Mouse (Mus musculus): ENCODE measurements around the gene Srpk2.
A peak's percentile ranks its signal among the peaks of the same experiment; 100 is the strongest.
"Not testable (repeated sequence)": the region's sequence is repeated elsewhere in the genome, so short reads cannot be mapped to it uniquely, and the experiment has no call there.

The Srpk2 gene

DNA sequence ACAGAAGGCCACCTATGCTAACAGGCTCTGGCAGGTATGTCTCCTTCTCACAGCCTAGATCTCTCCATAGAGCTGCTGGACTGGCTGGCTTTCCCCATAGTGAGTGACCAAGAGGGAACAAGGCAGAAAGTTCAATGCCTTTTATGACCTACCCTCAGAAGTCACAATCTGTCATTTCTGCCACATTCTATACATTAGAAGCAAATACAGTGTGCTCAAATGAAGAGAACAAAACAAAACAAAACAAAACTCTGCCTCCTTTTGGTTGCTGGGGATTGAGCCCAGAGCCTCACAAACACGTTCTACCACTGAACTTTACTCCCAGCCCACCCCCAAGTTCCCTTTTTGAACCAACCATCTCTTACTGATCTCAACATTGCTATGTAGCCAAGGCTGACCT is at the start of gene Srpk2:
Gene Srpk2 (minus strand): TSS at position 101 of the 400 bp plus-strand sequence.
- DNase-seq (ENCODE audit: low spot score): no peak

DNA sequence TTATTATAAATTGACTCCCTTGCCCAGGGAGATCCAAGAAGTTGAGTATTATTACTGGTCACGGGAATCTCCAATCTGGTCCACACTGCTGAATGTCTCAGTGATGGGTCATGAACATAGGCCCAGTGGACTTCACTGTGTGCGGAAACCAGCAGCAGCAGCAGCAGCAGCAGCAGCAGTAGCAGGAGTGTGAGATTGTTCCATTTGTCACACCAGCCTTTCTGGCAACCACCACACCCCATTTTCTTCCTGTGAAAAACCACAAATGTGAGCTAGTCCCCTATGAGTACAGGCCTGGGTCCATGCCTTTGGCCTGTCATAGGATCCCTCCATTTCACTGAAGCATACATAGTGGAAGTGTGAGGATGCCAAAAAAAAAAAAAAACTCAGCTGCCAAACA is 37.5 kb upstream of the Srpk2 start:
- DNase-seq (ENCODE audit: low spot score): no peak

DNA sequence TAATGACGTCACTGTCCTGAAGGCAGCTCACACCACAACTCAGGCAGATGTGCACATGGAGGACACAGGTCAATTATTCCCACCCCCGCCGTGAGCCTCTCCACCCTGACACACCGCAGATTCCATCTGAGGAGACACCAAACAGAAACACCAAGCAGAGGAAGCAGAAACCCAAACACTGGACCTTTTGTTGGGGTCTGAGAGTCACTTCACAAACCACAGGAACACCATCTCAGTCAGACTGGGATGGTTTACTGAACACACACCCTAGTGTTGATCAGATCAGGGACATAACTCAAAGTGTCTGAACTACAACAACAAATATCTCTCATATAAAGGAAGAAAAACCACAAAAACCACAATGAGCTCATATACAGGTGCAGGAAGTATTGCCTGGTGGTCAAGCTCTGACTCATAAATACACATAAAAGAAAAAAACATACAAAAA is 34.5 kb upstream of the Srpk2 start:
- no peak for DNase-seq (ENCODE audit: low spot score)

DNA sequence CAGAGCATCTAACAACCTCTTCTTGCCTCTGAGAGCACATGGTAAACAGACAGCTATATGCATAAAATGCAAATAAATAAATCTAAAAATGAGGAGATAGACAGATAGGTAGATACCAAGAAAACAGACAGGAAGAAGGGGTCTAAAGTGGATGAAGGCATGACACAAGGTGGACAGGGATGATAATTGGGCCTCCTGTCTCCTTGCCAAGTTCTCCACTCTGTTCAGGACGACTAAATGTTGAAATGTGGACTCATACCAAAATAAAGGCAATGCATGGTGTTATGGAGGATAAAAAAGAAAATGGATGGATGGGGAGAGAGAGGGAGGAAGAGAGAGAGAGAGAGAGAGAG is 33.7 kb upstream of the Srpk2 start:
- DNase-seq (ENCODE audit: low spot score): no peak

DNA sequence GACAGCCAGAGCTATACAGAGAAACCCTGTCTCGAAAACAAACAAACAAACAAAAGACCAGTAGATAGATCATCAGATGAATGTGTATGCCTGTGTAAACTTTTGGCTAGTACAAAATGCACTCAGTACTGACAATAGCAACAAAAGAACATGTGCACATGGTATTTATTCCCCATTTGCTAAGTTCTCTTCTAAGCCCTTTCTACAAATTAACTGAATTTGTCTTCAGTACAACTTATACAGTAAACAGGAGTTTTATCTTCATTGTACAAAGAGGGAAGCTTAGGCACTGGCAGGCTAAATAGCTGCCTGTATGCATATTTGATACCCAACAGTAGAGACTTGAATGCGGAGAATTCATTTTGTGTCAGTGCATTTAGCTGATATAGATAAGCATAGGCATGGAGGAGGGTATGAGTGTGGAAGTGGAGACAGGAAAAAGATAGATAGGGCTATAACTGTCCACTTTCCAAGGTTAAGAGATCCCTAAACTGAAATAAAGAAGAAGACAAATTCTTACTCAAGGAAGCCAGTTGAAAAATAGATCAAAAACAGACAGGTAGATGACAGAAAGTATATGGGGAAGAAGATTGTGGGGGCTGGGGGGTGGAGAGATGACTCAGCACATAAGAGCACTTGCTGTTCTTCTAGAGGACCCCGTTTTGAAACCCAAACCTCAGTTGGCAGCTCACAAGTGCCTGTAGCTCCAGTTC is 33.2 kb upstream of the Srpk2 start:
- no peak for DNase-seq (ENCODE audit: low spot score)

DNA sequence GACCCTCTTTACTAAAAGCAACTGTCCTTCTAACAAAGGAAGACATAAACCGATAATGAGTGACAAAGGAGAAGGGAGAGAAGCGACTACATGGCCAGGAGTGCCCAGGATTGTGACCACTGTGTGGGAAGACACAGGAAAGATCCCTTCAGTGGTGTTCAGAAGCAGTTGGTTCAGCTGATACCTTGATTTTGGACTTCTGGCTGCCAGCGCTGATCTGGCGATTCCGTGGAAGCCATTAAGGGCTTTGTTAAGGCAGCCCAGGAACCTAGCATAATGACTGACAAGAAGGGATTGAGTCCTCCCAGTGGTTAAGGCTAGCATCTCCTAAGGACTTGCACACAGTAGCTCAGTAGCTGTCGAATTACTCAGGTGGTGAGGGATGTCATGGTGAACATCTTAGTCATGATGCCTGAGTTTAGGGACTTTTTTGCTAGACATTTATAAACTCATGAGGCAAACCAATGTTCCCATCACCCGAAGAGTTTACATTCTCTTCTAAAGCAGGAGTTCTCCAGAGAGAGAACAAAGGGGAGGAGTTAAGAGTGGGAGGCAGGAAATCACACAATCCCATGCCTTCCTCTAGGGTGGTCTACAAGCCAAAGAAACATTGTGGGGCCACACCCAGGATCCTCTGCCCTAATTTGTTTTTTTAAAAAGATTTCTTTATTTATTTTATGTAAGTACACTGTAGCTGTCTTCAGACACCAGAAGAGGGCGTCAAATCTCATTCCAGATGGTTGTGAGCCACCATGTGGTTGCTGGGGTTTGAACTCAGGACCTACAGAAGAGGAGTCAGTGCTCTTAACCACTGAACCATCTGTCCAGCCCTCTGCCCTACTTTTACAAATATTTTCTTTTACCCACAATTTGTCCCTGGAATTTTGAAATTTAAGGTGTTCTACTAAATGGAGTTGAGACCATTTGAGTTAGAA is 29.3 kb upstream of the Srpk2 start:
- no peak for DNase-seq (ENCODE audit: low spot score)

DNA sequence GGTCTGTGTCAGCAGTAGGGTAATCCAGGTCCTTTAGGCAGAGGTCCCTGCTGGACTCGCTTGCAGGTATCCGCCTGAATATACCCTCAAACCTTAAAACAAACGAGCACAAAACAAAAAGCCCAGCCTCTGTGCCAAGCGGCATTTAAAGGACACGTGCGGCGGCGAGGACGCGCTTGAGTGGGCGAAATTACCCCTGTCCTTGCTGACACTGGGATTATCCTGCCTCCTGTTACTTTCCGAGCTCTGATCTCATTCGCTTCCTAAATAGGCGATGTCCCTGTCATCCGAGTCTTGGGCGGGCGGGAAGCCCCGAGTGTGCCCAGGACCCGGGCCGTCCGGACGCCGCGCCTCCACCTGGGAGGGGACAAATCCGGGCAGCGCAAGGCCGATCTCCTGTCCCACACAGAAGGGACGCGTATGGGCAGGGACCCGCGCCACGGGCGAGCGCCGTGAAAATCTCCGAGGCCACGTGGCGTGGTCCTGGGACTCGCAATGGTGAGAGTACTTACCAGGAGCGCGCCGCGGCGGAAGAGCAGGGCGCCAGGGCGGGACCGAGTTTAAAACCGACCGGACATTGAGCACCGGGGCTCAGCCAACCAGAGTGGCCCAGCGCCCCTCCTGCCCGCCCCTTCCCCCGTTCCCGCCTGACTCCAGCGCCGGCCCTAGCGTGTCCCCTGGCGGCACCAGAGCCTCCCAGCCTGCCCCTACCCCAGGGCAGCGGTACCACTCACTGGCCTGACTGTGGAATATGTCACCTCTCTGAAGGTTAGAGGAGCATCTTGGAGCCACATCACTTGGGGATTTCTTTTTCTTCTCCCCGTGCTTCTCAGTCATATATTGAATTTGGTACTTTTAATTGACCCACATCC is 27.9 kb upstream of the Srpk2 start:
- peak; percentile 78 for DNase-seq (ENCODE audit: low spot score)

DNA sequence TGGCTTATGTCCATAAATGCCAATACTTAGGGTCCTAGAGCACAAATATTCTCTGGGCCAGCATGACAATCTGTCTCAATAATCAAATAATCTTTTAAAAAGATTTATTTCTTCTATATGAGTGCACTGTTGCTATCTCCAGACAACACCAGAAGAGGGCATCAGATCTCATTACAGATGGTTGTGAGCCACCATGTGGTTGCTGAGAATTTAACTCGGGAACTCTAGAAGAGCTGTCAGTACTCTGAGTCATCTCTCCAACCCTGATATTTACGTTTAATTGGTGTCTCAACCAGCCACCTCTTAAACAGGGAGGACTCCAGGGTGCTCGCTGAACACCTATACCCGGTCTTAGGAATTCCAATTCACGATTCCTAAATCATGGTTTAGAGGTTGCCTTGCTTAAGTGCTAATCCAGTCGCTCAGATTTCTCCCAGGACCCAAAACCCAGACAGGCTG is 27.3 kb upstream of the Srpk2 start:
- DNase-seq (ENCODE audit: low spot score): not testable (repeated sequence)

DNA sequence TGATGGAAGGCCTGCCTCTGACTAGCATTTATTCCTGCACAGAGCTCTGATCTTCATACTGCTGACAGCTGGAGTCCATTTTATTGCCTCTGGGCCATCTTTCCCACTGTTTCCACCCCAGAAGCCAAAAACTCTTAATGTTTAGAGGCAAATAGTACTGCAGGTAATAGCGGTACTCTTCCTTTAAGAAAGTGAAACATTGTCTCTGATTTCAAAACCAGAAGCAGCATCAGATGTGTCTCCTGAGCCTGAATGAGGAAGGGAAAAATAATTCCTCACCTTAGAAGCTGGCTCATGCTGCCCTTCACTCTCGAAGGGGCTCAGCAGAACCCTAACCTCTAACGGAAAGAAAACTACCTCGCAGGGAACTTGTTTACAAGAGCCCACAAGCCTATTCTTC is 26.8 kb upstream of the Srpk2 start:
- no peak for DNase-seq (ENCODE audit: low spot score)

DNA sequence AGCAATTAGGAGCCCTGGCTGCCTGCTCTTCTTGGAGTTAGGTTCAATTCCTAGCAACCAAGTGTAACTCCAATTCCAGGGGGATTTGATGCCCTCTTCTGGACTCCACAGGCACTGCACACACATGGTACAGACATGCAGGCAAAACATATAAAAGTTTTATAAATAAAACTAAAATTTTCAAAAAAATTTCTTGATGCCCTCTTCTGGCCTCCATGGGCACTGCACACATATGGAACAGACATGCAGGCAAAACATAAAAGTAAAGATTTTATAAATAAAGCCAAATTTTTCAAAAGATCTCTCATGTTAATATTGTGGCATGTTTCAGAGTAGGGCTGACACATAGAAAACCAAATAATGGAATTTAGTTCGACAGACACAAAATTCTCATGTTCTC is 25.2 kb upstream of the Srpk2 start:
- DNase-seq (ENCODE audit: low spot score): no peak

DNA sequence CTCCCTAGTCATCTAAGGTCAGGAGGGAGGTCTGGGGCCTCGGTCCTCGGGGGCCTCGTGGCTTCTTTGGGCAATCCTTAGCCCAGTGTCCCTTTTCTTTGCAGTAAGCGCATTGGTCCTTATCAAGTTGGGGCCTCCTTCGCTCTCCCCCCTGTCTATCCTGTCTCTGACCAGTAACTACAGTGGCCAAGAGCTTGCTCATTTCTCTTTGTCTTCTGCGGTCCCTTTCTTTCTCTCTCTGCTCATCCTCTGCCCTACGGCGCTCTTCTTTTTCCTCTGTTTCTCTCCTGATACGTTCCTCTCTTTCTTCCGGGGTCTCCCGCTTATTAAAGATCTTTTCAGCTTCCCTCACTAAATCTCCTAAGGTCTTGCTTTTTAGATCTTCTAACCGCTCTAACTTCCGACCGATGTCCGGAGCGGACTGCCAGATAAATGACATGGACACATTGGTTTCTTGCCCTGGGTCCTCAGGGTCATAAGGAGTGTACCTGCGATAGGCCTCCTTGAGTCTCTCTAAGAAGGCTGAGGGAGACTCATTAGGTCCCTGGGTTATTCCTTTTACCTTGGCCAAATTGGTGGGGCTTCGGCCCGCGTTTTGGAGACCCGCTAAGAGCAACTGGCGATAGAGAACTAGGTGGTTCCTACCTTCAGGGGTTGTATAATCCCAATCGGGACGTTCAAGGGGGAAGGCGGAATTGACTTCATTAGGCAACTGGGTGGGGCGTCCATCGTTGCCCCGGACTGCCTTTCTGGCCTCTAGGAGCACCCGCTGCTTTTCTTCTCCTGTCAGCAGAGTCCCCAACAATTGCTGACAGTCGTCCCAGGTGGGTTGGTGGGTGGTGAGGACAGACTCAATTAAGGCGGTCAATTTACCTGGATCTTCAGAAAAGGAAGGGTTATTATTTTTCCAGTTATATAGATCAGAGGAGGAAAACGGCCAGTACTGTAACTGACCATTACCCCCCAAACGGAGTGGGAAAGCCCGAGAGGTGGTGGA is 22.5 kb upstream of the Srpk2 start:
- not testable (repeated sequence) for DNase-seq (ENCODE audit: low spot score)

DNA sequence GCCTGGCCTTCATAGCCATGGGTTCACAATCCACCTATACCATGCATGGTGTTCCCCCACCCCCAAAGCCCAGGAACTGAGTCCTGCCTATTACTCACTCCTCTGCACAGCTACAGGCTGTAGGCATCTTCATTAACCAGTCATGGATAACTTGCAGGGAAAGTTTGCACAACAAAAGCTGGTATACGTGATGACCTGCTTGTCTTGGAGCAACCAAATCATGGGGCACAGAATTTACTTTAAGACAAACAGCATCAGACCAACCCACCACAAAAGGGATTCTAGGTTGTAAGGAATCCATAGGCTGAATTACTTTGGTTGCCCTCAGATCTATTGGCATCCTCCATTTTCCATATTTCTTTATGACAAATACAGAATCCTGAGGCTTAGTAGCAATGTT is 13.0 kb upstream of the Srpk2 start:
- DNase-seq (ENCODE audit: low spot score): no peak

DNA sequence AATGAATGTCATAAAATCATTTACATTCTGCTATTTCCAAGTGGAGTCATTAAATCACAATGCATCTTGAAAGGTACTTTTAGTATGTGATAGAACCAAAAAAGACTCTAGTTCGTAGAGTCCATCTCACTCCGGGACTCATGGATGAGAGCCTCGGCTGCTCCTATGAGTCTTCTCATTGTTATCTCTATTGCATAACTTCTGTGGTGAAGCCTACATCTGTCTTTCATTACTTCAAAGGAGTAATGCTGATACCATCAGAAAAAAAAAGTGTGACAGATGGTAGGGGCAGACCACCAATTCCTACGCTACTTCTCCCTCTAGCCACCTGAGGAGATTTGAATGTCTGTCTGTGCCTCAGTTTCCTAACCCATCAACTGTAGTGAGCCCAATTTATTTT is 986 bp downstream of the Srpk2 start:
- no peak for DNase-seq (ENCODE audit: low spot score)

DNA sequence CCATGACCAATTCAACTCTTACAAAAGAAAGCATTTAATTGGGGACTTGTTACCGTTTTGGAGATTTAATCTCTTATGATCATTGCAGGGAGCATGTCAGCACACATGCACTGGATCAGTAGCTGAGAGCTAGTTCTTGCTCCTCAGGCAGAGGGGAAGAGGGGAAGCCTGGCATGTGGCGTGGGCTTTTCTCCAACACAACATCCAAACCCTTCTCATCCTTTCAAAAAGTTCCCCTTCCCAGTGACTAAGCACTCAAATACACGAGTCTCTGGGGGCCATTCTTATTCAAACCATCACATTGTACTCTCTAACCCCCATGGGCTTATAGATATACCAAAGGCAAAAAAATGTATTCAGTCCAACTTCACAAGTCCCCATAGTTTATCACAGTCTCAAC is 5.4 kb downstream of the Srpk2 start:
- no peak for DNase-seq (ENCODE audit: low spot score)

DNA sequence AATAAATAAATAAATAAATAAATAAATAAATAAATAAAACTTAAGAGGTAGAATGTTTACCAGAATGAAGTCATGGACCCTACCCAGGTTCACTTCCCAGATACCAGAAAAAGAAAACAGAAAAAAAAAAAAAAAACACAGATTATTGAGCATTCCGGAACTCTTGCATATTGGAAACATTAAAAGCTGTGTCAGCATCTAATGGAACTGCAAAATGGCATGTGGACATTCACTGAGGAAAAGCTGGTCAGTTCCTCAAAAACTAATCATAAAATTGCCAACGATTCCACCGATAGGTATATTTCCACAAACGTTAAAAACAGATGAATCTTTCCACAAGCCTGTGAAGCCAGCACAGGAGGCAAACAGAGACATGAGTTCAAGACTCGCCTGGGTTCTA is 6.5 kb downstream of the Srpk2 start:
- no peak for DNase-seq (ENCODE audit: low spot score)

DNA sequence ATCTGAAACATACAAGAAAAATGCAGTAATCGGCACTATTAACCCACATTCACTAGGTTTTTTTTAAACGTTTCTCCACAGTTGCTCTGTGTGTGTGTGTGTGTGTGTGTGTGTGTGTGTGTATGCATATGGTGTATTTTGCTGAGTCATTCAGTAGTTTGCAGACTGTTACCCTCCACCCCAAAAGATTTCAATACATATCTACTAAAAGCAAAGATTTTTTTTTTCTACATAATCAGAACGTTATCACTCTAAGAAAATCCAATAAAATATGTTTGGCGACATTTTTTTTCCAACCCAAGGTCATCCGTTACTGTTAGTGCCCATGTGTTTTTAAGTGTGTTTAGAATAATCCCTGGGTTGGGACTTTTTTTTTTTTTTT is 7.4 kb downstream of the Srpk2 start:
- no peak for DNase-seq (ENCODE audit: low spot score)

DNA sequence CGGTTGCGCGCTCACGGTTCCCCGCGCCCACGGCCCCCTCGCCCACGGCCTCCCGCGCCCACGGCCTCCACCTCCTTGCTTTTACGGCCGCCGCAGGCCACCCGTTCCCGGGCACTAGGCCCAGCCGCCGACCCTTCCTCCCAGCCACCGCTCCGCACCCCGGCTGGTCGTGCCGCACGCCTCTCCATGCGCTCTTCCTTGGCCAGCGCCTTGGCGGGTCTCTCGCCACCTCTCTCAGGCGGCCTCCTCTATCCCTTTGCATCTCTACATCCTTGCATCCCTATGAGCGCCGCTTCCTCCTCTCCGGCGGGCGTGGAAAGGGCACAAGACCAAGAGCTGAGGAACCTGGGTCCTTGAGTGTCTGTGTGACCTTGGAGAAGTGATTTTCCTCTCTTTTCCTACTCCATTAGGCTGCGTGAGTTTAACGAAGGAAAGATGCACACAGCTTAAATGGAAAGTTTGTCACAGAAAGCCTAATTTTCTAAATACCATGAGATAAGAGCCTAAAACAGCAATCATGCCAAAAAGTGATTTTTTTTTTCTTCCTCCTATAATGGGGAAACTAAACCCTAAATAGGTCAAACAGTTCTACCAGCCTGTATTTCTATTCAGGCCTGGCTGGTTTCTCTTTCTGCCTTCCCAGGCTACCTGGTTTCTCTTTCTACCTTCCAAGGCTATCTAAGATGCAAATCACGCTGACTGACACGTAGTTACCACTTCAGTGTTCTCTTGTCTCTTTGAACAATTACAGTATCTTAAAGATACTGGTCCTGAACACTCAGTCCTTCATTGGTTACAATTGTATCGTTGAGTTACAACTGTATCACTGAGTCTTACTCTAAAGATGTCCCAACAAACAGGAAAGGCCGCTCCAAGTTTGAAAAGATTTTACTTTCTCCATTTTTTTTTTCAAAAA is 8.0 kb downstream of the Srpk2 start:
- DNase-seq (ENCODE audit: low spot score): no peak

DNA sequence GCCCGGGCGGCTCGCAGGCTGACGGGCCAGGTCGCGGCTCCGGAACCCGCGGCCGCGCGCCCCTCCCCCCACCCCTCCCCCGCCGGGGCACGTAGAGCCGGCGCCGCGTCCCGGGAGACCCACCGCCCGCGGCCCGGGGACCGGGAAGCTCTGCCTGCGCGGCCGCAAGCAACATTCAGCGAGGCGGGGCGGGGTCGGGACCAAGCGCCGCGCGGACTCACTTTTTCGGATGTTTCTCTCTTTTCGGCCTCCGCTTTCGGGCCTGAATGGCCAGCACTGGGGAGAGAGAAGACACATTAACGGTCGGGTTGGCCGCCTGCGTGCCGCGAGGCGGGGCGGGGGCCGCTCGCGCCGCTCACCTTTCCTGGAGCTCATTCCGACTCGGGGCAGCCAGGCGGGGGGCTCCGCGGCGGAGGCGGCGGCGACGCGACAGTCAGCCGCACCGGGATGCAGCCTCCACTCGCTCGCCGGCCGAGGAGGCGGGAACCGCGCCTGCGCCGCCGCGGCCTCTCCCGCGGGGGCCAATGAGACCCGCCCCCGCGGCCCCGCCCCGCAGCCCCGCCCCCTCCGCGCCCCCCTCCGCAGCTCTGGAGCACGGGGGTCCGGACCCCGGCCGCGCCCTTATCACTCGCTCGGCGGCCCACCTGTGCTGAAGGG is 8.8 kb downstream of the Srpk2 start:
- peak; percentile 83 for DNase-seq (ENCODE audit: low spot score)

DNA sequence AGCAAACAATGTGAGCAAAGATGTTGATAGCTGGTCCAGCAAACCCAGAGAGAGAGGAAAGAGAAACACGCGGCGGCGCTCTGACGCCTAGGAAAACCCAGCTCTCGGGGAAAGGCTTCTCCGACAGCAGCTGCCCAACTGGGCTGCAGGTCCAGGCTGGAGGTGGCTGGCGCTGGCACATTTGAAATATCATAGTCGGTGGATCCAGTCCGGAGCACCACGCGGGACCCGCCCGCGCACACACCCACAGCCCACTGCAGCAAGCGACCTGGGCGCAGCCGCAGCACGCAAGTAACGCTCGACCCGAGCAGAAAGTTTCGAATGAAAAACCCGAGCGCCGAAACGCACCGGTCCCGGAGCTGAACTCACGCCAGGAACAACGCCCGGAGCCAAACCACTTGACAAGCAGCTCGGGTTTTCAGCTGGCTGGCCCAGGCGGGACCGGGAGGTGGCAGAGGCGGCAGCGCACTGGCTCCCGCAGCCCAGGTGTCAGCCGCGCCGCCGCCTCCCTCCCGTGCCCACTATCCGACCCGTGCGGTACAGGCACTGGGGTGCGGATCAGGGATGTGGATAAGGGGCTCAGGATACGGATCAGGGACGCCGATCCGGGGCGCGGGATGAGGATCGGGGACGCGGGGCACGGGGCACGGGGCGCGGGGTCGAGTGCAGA is 9.5 kb downstream of the Srpk2 start:
- DNase-seq (ENCODE audit: low spot score): peak; percentile 41

All from yolk sac, embryonic 10.5 days (tissue).